Mouse (Mus musculus) embryonic facial prominence, embryonic 10.5 days (tissue): Measurements from ENCODE around the gene Tefm. TPM values are rescaled to one million over a fixed set of nuclear protein-coding genes. Genes with fewer than 3 reads are reported as not detected.

Experiments used
- DNase-seq: peaks from one replicate; pipeline ENCODE4 v3.0.0-alpha.2; 2017; ENCODE audit warnings: low spot score
- H3K27ac ChIP-seq: fragments of 300-500 bp; sonication (generic); replicated peaks from 2 replicates; pipeline ENCODE4 v1.5.1; 2016; ENCODE audit warnings: mild to moderate bottlenecking
- H3K27me3 ChIP-seq: fragments of 300-500 bp; sonication (generic); replicated peaks from 2 replicates; pipeline ENCODE4 v1.6.1; 2016; ENCODE audit warnings: low read depth, mild to moderate bottlenecking; ENCODE audit not compliant: poor library complexity, severe bottlenecking
- H3K36me3 ChIP-seq: fragments of 300-500 bp; sonication (generic); replicated peaks from 2 replicates; pipeline ENCODE4 v1.6.1; 2016; ENCODE audit warnings: mild to moderate bottlenecking, moderate library complexity
- H3K4me1 ChIP-seq: fragments of 300-500 bp; sonication (generic); 2 replicates; pipeline ENCODE4 v1.6.1; 2016
- H3K4me3 ChIP-seq: fragments of 300-500 bp; sonication (generic); 2 replicates; pipeline ENCODE4 v1.5.1; 2016; ENCODE audit warnings: mild to moderate bottlenecking, moderate library complexity
- H3K9me3 ChIP-seq: fragments of 300-500 bp; sonication (generic); 2 replicates; pipeline ENCODE4 v1.6.1; 2016; ENCODE audit warnings: mild to moderate bottlenecking
- WGBS: fragments of 180-500 bp; shearing (Covaris S2); methylation state at CpG from one replicate; pipeline ENCODE4 v1.1.7; 2016; 5-methylcytosine and 5-hydroxymethylcytosine counted together
- polyA plus RNA-seq: library from polyadenylated mRNA; unstranded; fragments of >200 nt; fragmentation: Nextera tagmentation; extraction: Ambion mirVana; gene quantifications from 2 replicates; pipeline ENCODE4 v1.2.1, GENCODE M21; 2016

The Tefm gene
- polyA plus RNA-seq, 1 experiment from 2014 or later = 38.3 TPM

GRCm38 (mm10) chr11:80171884-80172283, 29.9 kb upstream of the Tefm start:
- Histone ChIP-seq H3K4me3 (no peak overlapping the region), H3K4me1 (0 out of 2 replicates have a peak, but pooled peaks cover 7% of the 10 kb centered on the region), H3K27ac (no peak overlapping the region), H3K9me3 (no peaks in the 10 kb centered on the region), H3K36me3 (no peaks in the 10 kb centered on the region), H3K27me3 (no peaks in the 10 kb centered on the region)
- 73% methylated on average over 4 of the region's 4 CpGs for WGBS
- no peak for DNase-seq

GRCm38 (mm10) chr11:80170351-80170750, 28.4 kb upstream of the Tefm start:
- H3K4me1 ChIP-seq = 0 out of 2 replicates have a peak, but pooled peaks cover under 1% of the 10 kb centered on the region
- no peak overlapping the region for H3K27ac ChIP-seq
- no peaks in the 10 kb centered on the region for H3K9me3 ChIP-seq
- no peak for DNase-seq
- H3K36me3 ChIP-seq = no peaks in the 10 kb centered on the region
- WGBS = 68% methylated on average over 5 of the region's 5 CpGs
- no peak overlapping the region for H3K4me3 ChIP-seq
- no peaks in the 10 kb centered on the region for H3K27me3 ChIP-seq

- 90% methylated on average over 3 of the region's 3 CpGs for WGBS
- H3K36me3 ChIP-seq = no peaks in the 10 kb centered on the region
- H3K27ac ChIP-seq = no peak overlapping the region
- H3K4me1 ChIP-seq = no peaks in the 10 kb centered on the region
- DNase-seq = no peak
- no peaks in the 10 kb centered on the region for H3K27me3 ChIP-seq
- H3K4me3 ChIP-seq = no peak overlapping the region
- no peaks in the 10 kb centered on the region for H3K9me3 ChIP-seq
Measured at GRCm38 (mm10) chr11:80169629-80170028, 27.7 kb upstream of the Tefm start.

GRCm38 (mm10) chr11:80168611-80169249, 26.8 kb upstream of the Tefm start:
- 79% methylated on average over 4 of the region's 4 CpGs for WGBS
- no peaks in the 10 kb centered on the region for H3K36me3 ChIP-seq
- no peak for DNase-seq
- no peaks in the 10 kb centered on the region for H3K9me3 ChIP-seq
- H3K4me3 ChIP-seq = no peak overlapping the region
- H3K4me1 ChIP-seq = no peaks in the 10 kb centered on the region
- H3K27me3 ChIP-seq = no peaks in the 10 kb centered on the region
- H3K27ac ChIP-seq = no peak overlapping the region

GRCm38 (mm10) chr11:80168121-80168520, 26.1 kb upstream of the Tefm start:
- DNase-seq = no peak
- no peak overlapping the region for H3K4me3 ChIP-seq

GRCm38 (mm10) chr11:80164224-80164623, 22.2 kb upstream of the Tefm start:
- no peak for DNase-seq
- Histone ChIP-seq H3K27ac (no peak overlapping the region), H3K4me1 (no peaks in the 10 kb centered on the region), H3K36me3 (no peaks in the 10 kb centered on the region), H3K27me3 (no peaks in the 10 kb centered on the region), H3K4me3 (no peak overlapping the region), H3K9me3 (no peaks in the 10 kb centered on the region)
- WGBS = 58% methylated on average over 2 of the region's 2 CpGs

More at GRCm38 (mm10) chr11:80168121-80168520, 26.1 kb upstream of the Tefm start:
- Histone ChIP-seq H3K27me3 (no peaks in the 10 kb centered on the region), H3K4me1 (no peaks in the 10 kb centered on the region), H3K9me3 (no peaks in the 10 kb centered on the region), H3K36me3 (no peaks in the 10 kb centered on the region), H3K27ac (no peak overlapping the region)
- WGBS = 91% methylated on average over 9 of the region's 9 CpGs

GRCm38 (mm10) chr11:80163362-80164116, 21.6 kb upstream of the Tefm start:
- Histone ChIP-seq H3K9me3 (no peaks in the 10 kb centered on the region), H3K27ac (no peak overlapping the region), H3K27me3 (no peaks in the 10 kb centered on the region), H3K4me3 (no peak overlapping the region), H3K4me1 (no peaks in the 10 kb centered on the region), H3K36me3 (no peaks in the 10 kb centered on the region)
- no peak for DNase-seq
- 64% methylated on average over 7 of the region's 7 CpGs for WGBS

GRCm38 (mm10) chr11:80161041-80161440, 19.1 kb upstream of the Tefm start:
- no peaks in the 10 kb centered on the region for H3K4me1 ChIP-seq
- H3K36me3 ChIP-seq = no peaks in the 10 kb centered on the region
- H3K27me3 ChIP-seq = peaks cover 17% of the 10 kb centered on the region
- no peaks in the 10 kb centered on the region for H3K9me3 ChIP-seq
- WGBS = 81% methylated on average over 4 of the region's 4 CpGs
- DNase-seq = no peak
- H3K27ac ChIP-seq = no peak overlapping the region
- no peak overlapping the region for H3K4me3 ChIP-seq

- Histone ChIP-seq H3K9me3 (no peaks in the 10 kb centered on the region), H3K36me3 (no peaks in the 10 kb centered on the region), H3K27ac (no peak overlapping the region), H3K4me1 (peaks cover 7% of the 10 kb centered on the region), H3K4me3 (no peak overlapping the region), H3K27me3 (peaks cover 37% of the 10 kb centered on the region)
- DNase-seq = no peak
- 89% methylated on average over 7 of the region's 7 CpGs for WGBS
Measured at GRCm38 (mm10) chr11:80159018-80159417, 17.0 kb upstream of the Tefm start.

- peaks cover 10% of the 10 kb centered on the region for H3K4me1 ChIP-seq
- WGBS = 82% methylated on average over 4 of the region's 4 CpGs
- no peaks in the 10 kb centered on the region for H3K36me3 ChIP-seq
- no peak for DNase-seq
- H3K4me3 ChIP-seq = no peak overlapping the region
- peaks cover 59% of the 10 kb centered on the region for H3K27me3 ChIP-seq
- no peak overlapping the region for H3K27ac ChIP-seq
- no peaks in the 10 kb centered on the region for H3K9me3 ChIP-seq
Measured at GRCm38 (mm10) chr11:80156841-80157240, 14.9 kb upstream of the Tefm start.

GRCm38 (mm10) chr11:80155961-80156360, 14.0 kb upstream of the Tefm start:
- H3K4me3 ChIP-seq = no peak overlapping the region
- DNase-seq = no peak
- no peaks in the 10 kb centered on the region for H3K9me3 ChIP-seq
- WGBS = 81% methylated on average over 4 of the region's 4 CpGs
- no peaks in the 10 kb centered on the region for H3K36me3 ChIP-seq
- peaks cover 10% of the 10 kb centered on the region for H3K4me1 ChIP-seq
- H3K27ac ChIP-seq = no peak overlapping the region
- H3K27me3 ChIP-seq = peaks cover 59% of the 10 kb centered on the region

GRCm38 (mm10) chr11:80155541-80155940, 13.6 kb upstream of the Tefm start:
- WGBS = 87% methylated on average over 8 of the region's 8 CpGs
- peaks cover 59% of the 10 kb centered on the region for H3K27me3 ChIP-seq
- H3K4me1 ChIP-seq = peaks cover 10% of the 10 kb centered on the region
- no peak overlapping the region for H3K4me3 ChIP-seq
- H3K27ac ChIP-seq = no peak overlapping the region
- no peaks in the 10 kb centered on the region for H3K36me3 ChIP-seq
- H3K9me3 ChIP-seq = no peaks in the 10 kb centered on the region
- DNase-seq = no peak

GRCm38 (mm10) chr11:80154501-80154900, 12.5 kb upstream of the Tefm start:
- H3K4me1 ChIP-seq = peaks cover 10% of the 10 kb centered on the region
- peak overlapping the region; percentile 61 for H3K4me3 ChIP-seq
- H3K27ac ChIP-seq = no peak overlapping the region; the same call in 1 of the 2 replicates
- 24% methylated on average over 25 of the region's 25 CpGs for WGBS
- no peak for DNase-seq
- no peaks in the 10 kb centered on the region for H3K9me3 ChIP-seq
- H3K27me3 ChIP-seq = peaks cover 59% of the 10 kb centered on the region
- no peaks in the 10 kb centered on the region for H3K36me3 ChIP-seq
